Mouse (Mus musculus): ENCODE measurements at regions not wholly inside any gene's neighbourhood (a gene's known extent, or its start where the extent isn't known, plus 50 kb on each side); places are given as distances from the start of the nearest gene placed in this dataset.

- no peak for DNase-seq (ENCODE audit: low spot score in 2 of 2)
These were observed 207.6 kb upstream of the Daam1 start for GRCm38 (mm10) chr12:71623271-71623670.

GRCm38 (mm10) chr12:71624076-71624475 lies 206.8 kb upstream of the Daam1 start:
- peak in 1 of 2 experiments; percentile 10 for DNase-seq (ENCODE audit: low spot score in 2 of 2)

- DNase-seq (ENCODE audit: low spot score in 2 of 2) = no peak
These were observed 206.2 kb upstream of the Daam1 start for GRCm38 (mm10) chr12:71624676-71625075.

GRCm38 (mm10) chr12:71625115-71625514 lies 205.8 kb upstream of the Daam1 start:
- DNase-seq (ENCODE audit: low spot score in 2 of 2) = no peak

- no peak for DNase-seq (ENCODE audit: low spot score in 2 of 2)
These were observed 204.1 kb upstream of the Daam1 start for GRCm38 (mm10) chr12:71626801-71627200.

- DNase-seq (ENCODE audit: low spot score in 2 of 2) = no peak
These were observed 203.2 kb upstream of the Daam1 start for GRCm38 (mm10) chr12:71627421-71628339.

GRCm38 (mm10) chr12:71628340-71628738 lies 202.5 kb upstream of the Daam1 start:
- DNase-seq (ENCODE audit: low spot score in 2 of 2) = no peak

- no peak for DNase-seq (ENCODE audit: low spot score in 2 of 2)
These were observed 202.1 kb upstream of the Daam1 start for GRCm38 (mm10) chr12:71628796-71629195.

GRCm38 (mm10) chr12:71630386-71630785 lies 200.5 kb upstream of the Daam1 start:
- no peak for DNase-seq (ENCODE audit: low spot score in 2 of 2)

- DNase-seq (ENCODE audit: low spot score in 2 of 2) = no peak
These were observed 194.6 kb upstream of the Daam1 start for GRCm38 (mm10) chr12:71636300-71636699.

GRCm38 (mm10) chr12:71637248-71637647 lies 193.6 kb upstream of the Daam1 start:
- DNase-seq (ENCODE audit: low spot score in 2 of 2) = no peak

GRCm38 (mm10) chr12:71638246-71638645 lies 192.6 kb upstream of the Daam1 start:
- DNase-seq (ENCODE audit: low spot score in 2 of 2) = no peak

GRCm38 (mm10) chr12:71640058-71640501 lies 190.8 kb upstream of the Daam1 start:
- DNase-seq (ENCODE audit: low spot score in 2 of 2) = no peak

GRCm38 (mm10) chr12:71641486-71641885 lies 189.4 kb upstream of the Daam1 start:
- DNase-seq (ENCODE audit: low spot score in 2 of 2) = no peak

- DNase-seq (ENCODE audit: low spot score in 2 of 2) = no peak
These were observed 188.0 kb upstream of the Daam1 start for GRCm38 (mm10) chr12:71642797-71643337.

- no peak for DNase-seq (ENCODE audit: low spot score in 2 of 2)
These were observed 179.6 kb upstream of the Daam1 start for GRCm38 (mm10) chr12:71651251-71651650.

GRCm38 (mm10) chr12:71693346-71694038 lies 137.4 kb upstream of the Daam1 start:
- peak; percentile 49 to 60 for DNase-seq (ENCODE audit: low spot score in 2 of 2)

GRCm38 (mm10) chr12:71701753-71702152 lies 129.1 kb upstream of the Daam1 start:
- DNase-seq (ENCODE audit: low spot score in 2 of 2) = peak; percentile 18 to 36

- no peak for DNase-seq (ENCODE audit: low spot score in 2 of 2)
These were observed 128.7 kb upstream of the Daam1 start for GRCm38 (mm10) chr12:71702181-71702580.

GRCm38 (mm10) chr12:71703146-71703902 lies 127.6 kb upstream of the Daam1 start:
- no peak for DNase-seq (ENCODE audit: low spot score in 2 of 2)

- no peak for DNase-seq (ENCODE audit: low spot score in 2 of 2)
These were observed 126.4 kb upstream of the Daam1 start for GRCm38 (mm10) chr12:71704431-71704830.
